Mouse (Mus musculus) kidney, adult 8-10 months (tissue): Measurements from ENCODE around the gene Krtap4-13.
A peak's percentile ranks its signal among the peaks of the same experiment; 100 is the strongest.
"Not testable (repeated sequence)": the region's sequence is repeated elsewhere in the genome, so short reads cannot be mapped to it uniquely, and the experiment has no call there.

Experiments
- DNase-seq, 2 experiments: peaks; one replicate each; pipeline ENCODE4 v3.0.0; 2022

The Krtap4-13 gene

GRCm38 (mm10) chr11:99809792-99810191, at the start of gene Krtap4-13:
Gene Krtap4-13 (minus strand): TSS chr11:99809892.
- DNase-seq = not testable (repeated sequence)

DNA sequence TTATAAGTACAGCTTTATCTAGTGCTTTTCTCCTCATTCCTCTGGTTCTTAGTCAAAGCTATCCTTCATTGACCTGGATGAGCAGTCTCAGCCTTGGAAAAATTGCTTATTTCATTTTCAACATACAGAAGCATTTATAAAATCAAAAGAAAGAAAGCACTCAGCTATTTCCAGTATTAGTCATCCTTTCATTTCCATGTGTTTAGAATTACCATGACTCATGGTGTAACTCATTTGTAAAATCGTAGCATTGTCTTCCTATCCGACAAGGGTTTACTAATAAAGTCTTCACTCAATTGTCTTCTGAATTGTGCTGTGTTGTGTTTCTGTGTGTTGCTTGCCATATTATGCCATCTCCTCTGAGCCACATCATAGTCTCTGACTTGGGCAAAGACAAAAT, 49.1 kb upstream of the Krtap4-13 start:
- DNase-seq = no peak

DNA sequence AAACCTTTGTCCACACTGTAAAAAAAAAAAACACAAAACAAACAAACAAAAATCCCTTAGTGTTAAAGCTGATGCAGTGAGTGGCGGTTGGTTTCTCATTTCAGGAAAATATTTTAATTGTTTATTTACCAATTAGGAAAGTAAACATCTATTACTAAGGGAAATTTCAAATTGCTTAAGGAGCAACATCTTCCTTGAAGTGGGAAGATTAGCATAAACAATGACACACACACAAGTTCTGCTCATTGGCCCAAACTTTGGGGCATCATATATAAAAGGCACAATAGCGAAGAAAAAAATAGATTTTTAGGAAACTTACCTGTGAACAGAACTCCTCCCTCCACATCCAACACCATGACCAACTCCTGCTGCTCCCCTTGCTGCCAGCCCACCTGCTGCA, 47.9 kb upstream of the Krtap4-13 start, which contains the start of gene Gm11568:
Gene Gm11568, plus strand, starts transcription at position 301 of the 400 bp plus-strand sequence.
- no peak for DNase-seq

DNA sequence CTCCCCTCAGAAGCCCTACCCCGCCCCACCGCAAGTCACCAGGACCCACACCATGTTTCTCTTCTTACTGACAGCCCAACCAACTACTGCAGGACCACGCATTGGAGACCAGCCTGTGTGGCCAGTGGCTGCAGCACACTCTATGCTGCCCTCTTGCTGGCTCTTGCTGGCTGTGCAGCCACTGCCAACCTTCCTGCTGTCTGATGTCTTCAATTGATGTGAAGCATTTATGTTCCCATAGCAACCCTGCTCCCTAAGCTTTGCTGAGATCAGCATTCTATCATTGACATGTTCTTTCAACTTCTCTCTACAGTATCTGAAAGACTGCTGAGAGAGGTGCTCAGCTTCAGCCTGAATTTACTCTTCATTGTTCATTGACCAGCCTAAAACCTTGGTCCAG, 44.4 kb upstream of the Krtap4-13 start:
- no peak for DNase-seq

DNA sequence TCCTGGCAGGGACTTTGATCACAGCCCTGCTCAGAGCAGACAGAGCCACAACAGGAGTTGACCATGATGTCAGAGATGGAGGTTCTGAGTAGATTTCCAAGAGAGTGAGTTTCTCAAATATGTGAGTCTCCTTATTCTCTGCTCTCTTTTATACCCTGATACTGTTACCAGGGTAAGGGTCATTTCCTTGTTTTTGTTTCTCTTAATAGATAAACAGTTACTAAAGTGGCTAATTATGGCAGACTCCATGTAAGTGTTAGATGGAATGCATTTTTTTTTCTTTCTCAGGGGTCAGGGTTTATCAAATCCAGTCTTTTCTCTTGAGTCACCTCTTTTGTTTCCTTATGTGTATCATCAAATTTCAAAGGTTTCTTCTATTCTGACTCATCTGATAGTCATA, 41.8 kb upstream of the Krtap4-13 start, which contains the start of gene Krtap4-16:
Gene Krtap4-16, minus strand, starts transcription at position 101 of the 400 bp plus-strand sequence.
- no peak for DNase-seq

GRCm38 (mm10) chr11:99846746-99847145, 37.1 kb upstream of the Krtap4-13 start:
- no peak for DNase-seq

DNA sequence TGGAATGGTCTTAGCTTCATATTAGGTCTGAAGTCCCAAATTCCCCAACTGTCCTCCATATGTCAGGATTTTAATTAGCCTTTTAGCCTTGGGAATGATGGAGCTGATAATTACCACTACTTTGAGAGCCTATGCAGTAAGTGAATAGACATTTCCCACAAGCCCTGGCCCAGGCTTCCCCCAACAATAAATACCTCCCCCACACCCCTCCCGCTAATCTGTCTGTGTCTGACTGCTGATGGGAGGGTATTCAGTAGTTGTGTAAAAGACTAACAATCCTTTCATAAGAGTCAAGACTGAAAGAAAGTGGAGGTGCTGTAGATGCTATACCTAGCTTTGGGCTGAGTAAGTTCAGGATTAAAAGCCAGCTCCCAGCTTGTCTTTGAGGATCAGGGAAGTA, 32.5 kb upstream of the Krtap4-13 start:
- no peak for DNase-seq

DNA sequence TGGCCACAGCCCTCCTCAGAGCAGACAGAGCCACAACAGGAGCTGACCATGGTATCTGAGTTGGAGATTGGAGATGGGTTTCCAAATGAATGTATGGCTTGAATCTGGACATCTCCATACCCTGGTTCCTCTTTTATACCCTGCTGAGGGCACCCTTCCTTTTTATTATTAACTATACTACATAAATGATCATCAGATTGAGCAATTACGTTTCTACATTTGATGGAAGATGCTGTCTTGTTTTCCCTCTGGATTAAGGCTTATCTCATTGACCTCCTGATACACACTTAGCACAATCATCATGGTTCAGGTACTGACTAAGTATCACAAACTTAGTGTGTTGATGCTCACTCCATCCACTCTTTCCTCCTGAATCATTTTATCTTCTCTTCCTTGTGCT, 28.3 kb upstream of the Krtap4-13 start, which contains the start of gene 2300003K06Rik:
Gene 2300003K06Rik, minus strand, starts transcription at position 101 of the 400 bp plus-strand sequence.
- no peak for DNase-seq

DNA sequence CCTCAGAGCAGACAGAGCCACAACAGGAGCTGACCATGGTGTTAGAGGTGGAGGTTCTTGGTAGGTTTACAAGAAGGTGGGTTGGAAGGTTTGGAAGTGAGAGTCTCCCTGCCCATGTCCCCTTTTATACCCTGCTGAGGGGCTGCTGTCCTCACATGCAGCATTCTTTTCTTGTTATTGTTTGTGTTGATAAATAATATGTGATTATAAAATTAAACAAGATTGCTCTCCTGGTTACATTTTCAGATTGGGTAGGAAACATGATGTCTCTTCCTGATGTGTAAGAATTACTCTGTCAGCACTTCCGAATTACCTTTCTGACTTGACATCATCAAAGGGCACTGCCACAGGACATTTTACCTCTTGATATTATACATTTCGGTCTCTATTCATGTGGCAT, 5.9 kb upstream of the Krtap4-13 start, which contains the start of gene Gm11564:
Gene Gm11564, minus strand, starts transcription at position 101 of the 400 bp plus-strand sequence.
- not testable (repeated sequence) for DNase-seq

GRCm38 (mm10) chr11:99804346-99804745, 5.3 kb downstream of the Krtap4-13 start, which contains the start of gene Gm11554:
Gene Gm11554 (minus strand): TSS chr11:99804446.
- DNase-seq = not testable (repeated sequence)

GRCm38 (mm10) chr11:99798832-99799231, 10.9 kb downstream of the Krtap4-13 start, which contains the start of gene Gm11569:
Gene Gm11569 (minus strand): TSS chr11:99798932.
- not testable (repeated sequence) for DNase-seq

DNA sequence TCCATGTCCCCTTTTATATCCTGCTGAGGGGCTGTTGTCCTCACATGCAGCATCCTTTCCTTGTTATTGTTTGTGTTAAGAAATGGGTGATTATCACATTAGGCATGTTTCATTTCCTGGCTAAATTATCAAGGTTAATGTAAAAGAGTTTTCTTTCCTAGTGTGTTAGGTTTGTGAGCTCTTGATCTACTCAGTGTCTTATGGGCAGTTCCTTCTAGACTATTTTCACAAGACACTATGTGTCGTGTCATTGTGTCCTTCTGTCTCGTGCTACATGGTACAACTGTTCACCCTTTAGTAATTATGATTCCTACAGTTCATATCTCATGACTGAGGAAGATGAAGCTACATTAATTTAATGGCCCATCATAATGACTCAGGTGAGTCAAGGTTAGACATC, 16.3 kb downstream of the Krtap4-13 start, which contains the start of gene Gm11596:
Gene Gm11596, minus strand, starts transcription at position 101 of the 400 bp plus-strand sequence.
- no peak for DNase-seq

- not testable (repeated sequence) for DNase-seq
These were observed 24.8 kb downstream of the Krtap4-13 start, which contains the start of gene Krtap4-9 for GRCm38 (mm10) chr11:99784900-99785299. Gene Krtap4-9 (plus strand): TSS chr11:99785200.

GRCm38 (mm10) chr11:99780604-99781003, 29.1 kb downstream of the Krtap4-13 start, which contains the start of gene Krtap4-8:
Gene Krtap4-8 (minus strand): TSS chr11:99780704.
- no peak for DNase-seq

GRCm38 (mm10) chr11:99778401-99778800, 31.3 kb downstream of the Krtap4-13 start:
- peak; percentile 18 to 20 for DNase-seq

DNA sequence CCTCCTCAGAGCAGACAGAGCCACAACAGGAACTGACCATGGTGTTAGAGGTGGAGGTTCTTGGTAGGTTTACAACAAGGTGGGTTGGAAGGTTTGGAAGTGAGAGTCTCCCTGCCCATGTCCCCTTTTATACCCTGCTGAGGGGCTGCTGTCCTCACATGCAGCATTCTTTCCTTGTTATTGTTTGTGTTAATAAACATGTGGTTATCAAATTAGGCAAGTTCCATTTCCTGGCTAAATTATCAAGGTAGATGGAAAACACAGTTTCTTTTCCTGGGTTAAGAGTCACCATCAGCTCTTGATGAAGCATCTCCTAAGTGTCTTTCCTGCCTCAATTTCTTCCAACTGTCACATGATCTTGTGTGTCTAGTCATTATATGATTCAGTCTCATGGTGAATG, 36.9 kb downstream of the Krtap4-13 start, which contains the start of gene Gm11595:
Gene Gm11595, minus strand, starts transcription at position 101 of the 400 bp plus-strand sequence.
- DNase-seq = not testable (repeated sequence)

- no peak for DNase-seq
These were observed 41.3 kb downstream of the Krtap4-13 start for GRCm38 (mm10) chr11:99768410-99768809.
